ENCODE assay signal across 17 mouse cellular contexts in genomic region chr5:113899543-113899942, GRCm38 (mm10). TPM values are rescaled to one million over a fixed set of nuclear protein-coding genes. Genes with fewer than 3 reads are reported as not detected.
DNase-seq lines count a peak whose midpoint lies in the region; ATAC-seq and TF ChIP-seq lines count a peak whose summit lies in the region.
"Had no signal": no experiment of that assay in that cellular context is flagged by ENCODE, and none has a peak within 500 bp of the region (broad histone marks: within the 10 kb centered on the region; RNA-seq: fewer than 3 reads in every experiment).

No protein-coding gene starts in this region.

- DNase-seq in CH12.LX (ENCODE audit: extremely low read depth): peak; percentile 24
- DNase-seq in adrenal gland, postnatal 36 days: no peak
- DNase-seq in left cerebral cortex, adult 11 months (ENCODE audit: low spot score): no peak
- DNase-seq: adrenal gland, postnatal 25 days; cerebellum, postnatal 10 days; heart, adult 18-20 months; heart, postnatal 36 days; kidney, adult 8-10 months; lung, postnatal 10 days had no signal

- H3K9me3 ChIP-seq in megakaryocyte, embryonic 14.5 days: no peaks in the 10 kb centered on the region
- H3K9me3 ChIP-seq in CH12.LX (replicated peaks; ENCODE audit: low read length): no peaks in the 10 kb centered on the region
- H3K9me3 ChIP-seq: midbrain, embryonic 12.5 days had no signal

- peaks cover 29% of the 10 kb centered on the region for H3K79me2 ChIP-seq in CH12.LX (replicated peaks; ENCODE audit: control insufficient read depth, extremely low read depth, insufficient read depth, poor library complexity, severe bottlenecking)

- no peak for TF ChIP-seq RAD21 in CH12.LX (IDR thresholded peaks at IDR 0.05; ENCODE audit: low read depth, low read length)

- H3K27ac ChIP-seq in CH12.LX (ENCODE audit: insufficient read depth, low read depth): no peak overlapping the region
- no peak overlapping the region for H3K27ac ChIP-seq in small intestine, adult 2 months (ENCODE audit: insufficient read depth, low read depth, low read length)
- H3K27ac ChIP-seq: hindbrain, postnatal 0 days; layer of hippocampus, adult 2 months; midbrain, embryonic 12.5 days had no signal

- no peaks in the 10 kb centered on the region for H3K27me3 ChIP-seq in megakaryocyte, embryonic 14.5 days (replicated peaks)
- no peaks in the 10 kb centered on the region for H3K27me3 ChIP-seq in CH12.LX (replicated peaks)
- no peaks in the 10 kb centered on the region for H3K27me3 ChIP-seq in small intestine, adult 2 months (ENCODE audit: control insufficient read depth, insufficient read depth, low read length)
- H3K27me3 ChIP-seq: midbrain, embryonic 12.5 days had no signal

- no peak for TF ChIP-seq CTCF in CH12.LX (conservative IDR thresholded peaks at IDR 0.05 in 1 of 2, IDR thresholded peaks at IDR 0.05 in 1 of 2; ENCODE audit: low read depth in 2 of 2, low read length in 2 of 2)
- no peak for TF ChIP-seq CTCF in small intestine, adult 2 months (IDR thresholded peaks at IDR 0.05; ENCODE audit: extremely low read depth, insufficient read length, insufficient replicate concordance, low read depth, low read length)

- no peak for TF ChIP-seq POLR2A in CH12.LX (IDR thresholded peaks at IDR 0.05; ENCODE audit: low read depth, low read length)
- no peak for TF ChIP-seq POLR2A in small intestine, adult 2 months (IDR thresholded peaks at IDR 0.05; ENCODE audit: low read depth, low read length)

- H3K4me2 ChIP-seq in CH12.LX (ENCODE audit: insufficient read depth, low read depth, poor library complexity, severe bottlenecking): peak overlapping the region; percentile 44
- H3K4me2 ChIP-seq: midbrain, embryonic 12.5 days had no signal

- TF ChIP-seq EP300 in CH12.LX (IDR thresholded peaks at IDR 0.05; ENCODE audit: low read length): no peak

- H3K36me3 ChIP-seq in megakaryocyte, embryonic 14.5 days (replicated peaks; ENCODE audit: low read length): peaks cover 52% of the 10 kb centered on the region
- peaks cover 0 to 36% of the 10 kb centered on the region in 2 experiments for H3K36me3 ChIP-seq in CH12.LX (replicated peaks in 1 of 2; ENCODE audit: control insufficient read depth in 1 of 2, insufficient read depth in 1 of 2, low read length in 1 of 2)
- H3K36me3 ChIP-seq in small intestine, adult 2 months (ENCODE audit: control insufficient read depth, insufficient read depth, low read length): no peaks in the 10 kb centered on the region
- H3K36me3 ChIP-seq: midbrain, embryonic 12.5 days had no signal

- dilution Hi-C loops in CH12.LX (cut with MboI; ENCODE audit: extremely low pct_ligation_motif_present, extremely low pct_unique_long_range_greater_than_20kb, low sequenced_read_pairs): no loop called here

- 77% methylated on average over 12 of the region's 12 CpGs for WGBS in small intestine, adult 2 months

- 0 out of 2 replicates have a peak overlapping the region, but pooled peaks have one; percentile 15 for H3K9ac ChIP-seq in CH12.LX (ENCODE audit: insufficient read depth, low read depth)
- H3K9ac ChIP-seq: midbrain, embryonic 12.5 days had no signal

- in situ Hi-C loops in CH12.LX (cut with MboI; ENCODE audit: low pct_ligation_motif_present, low pct_unique_long_range_greater_than_20kb, low sequenced_read_pairs): no loop called here

- peak overlapping the region; percentile 71 for H3K4me3 ChIP-seq in megakaryocyte, embryonic 14.5 days (replicated peaks)
- H3K4me3 ChIP-seq in CH12.LX (replicated peaks in 1 of 3; ENCODE audit: low read depth in 2 of 3, low read length in 2 of 3, poor library complexity in 1 of 3): peak overlapping the region; percentile 0 to 29 (median 8)
- peak overlapping the region; percentile 14 for H3K4me3 ChIP-seq in small intestine, adult 2 months (ENCODE audit: low read depth, low read length)
- H3K4me3 ChIP-seq: layer of hippocampus, adult 2 months; midbrain, embryonic 12.5 days had no signal

- H3K4me1 ChIP-seq in megakaryocyte, embryonic 14.5 days: peaks cover 96% of the 10 kb centered on the region
- H3K4me1 ChIP-seq in CH12.LX (ENCODE audit: control insufficient read depth in 1 of 2, insufficient read depth in 2 of 2): peaks cover 0 to 72% of the 10 kb centered on the region in 2 experiments; a peak in 3 of 4 replicates
- H3K4me1 ChIP-seq in small intestine, adult 2 months (ENCODE audit: control insufficient read depth, insufficient read depth, insufficient read length, low read length): peaks cover 27% of the 10 kb centered on the region

- ATAC-seq in megakaryocyte, adult 5-6 weeks (ENCODE audit: poor library complexity, severe bottlenecking): no peak
- ATAC-seq in common myeloid progenitor, adult 5-6 weeks (replicated peaks; ENCODE audit: low read depth, poor library complexity, severe bottlenecking): peak; percentile 45; the same call in 1 of the 2 replicates
- ATAC-seq: forebrain, embryonic 14.5 days; hindbrain, postnatal 0 days had no signal

TF ChIP-seq in CH12.LX, 34 proteins besides CTCF, POLR2A, EP300 and RAD21:
- TF ChIP-seq CHD1 (IDR thresholded peaks at IDR 0.05; ENCODE audit: low read depth, low read length): no peak
- peak; percentile 41; the same call in 1 of the 2 replicates for TF ChIP-seq MXI1 (IDR thresholded peaks at IDR 0.05; ENCODE audit: low read depth, low read length)
TF ChIP-seq in CH12.LX: peak in this region for 1.

RNA-seq across cellular contexts. Expression of gene Coro1c, which starts 9.0 kb away (rescaled TPM):
- 132 and 208 TPM in 2 replicates for polyA plus RNA-seq in megakaryocyte, embryonic 14.5 days (2012; ENCODE audit: insufficient read depth, low replicate concordance)
- total RNA-seq in megakaryocyte, adult 5-6 weeks (2015): 93.2 and 103 TPM in 2 replicates
- total RNA-seq in megakaryocyte, adult 5-6 weeks (2017): 141 and 145 TPM in 2 replicates
- total RNA-seq in CH12.LX (2012; rRNA removed) (66.1 and 74.6 TPM in 2 replicates), CH12.LX (2014; rRNA removed) (67.9 and 69.9 TPM in 2 replicates)
- 87.4 and 96.4 TPM in 2 replicates for polyA plus RNA-seq in CH12.LX (2012; ENCODE audit: insufficient read length, low read depth)
- 92.4 and 106 TPM in 2 replicates for total RNA-seq in common myeloid progenitor, adult 5-6 weeks (2017)
- polyA plus RNA-seq in small intestine, adult 2 months (2012; rRNA removed): 68.3 and 144 TPM in 2 replicates
- total RNA-seq in adrenal gland, postnatal 36 days (2021): 10 to 100 TPM; 47.9 to 60.1 TPM

Comparison
In these comparisons a context has a peak if more than half of its experiments do, and no peak if none do; other contexts are left out.
1. H3K4me3 ChIP-seq: peak in every context shown above with its lines; median percentile 71 in megakaryocyte, embryonic 14.5 days; 14 in small intestine, adult 2 months; 8 in CH12.LX.